Mouse (Mus musculus) liver, embryonic 14.5 days (tissue): Measurements from ENCODE around the gene Cacna1d.

ENCODE experiments used
- CTCF ChIP-seq: IDR thresholded peaks from 2 replicates; pipeline ENCODE4 v1.5.1; 2016; ENCODE audit warnings: antibody characterized with exemption, low read depth, control low read depth
- EP300 ChIP-seq: IDR thresholded peaks from 2 replicates; pipeline ENCODE4 v1.6.1; 2016; ENCODE audit warnings: antibody characterized with exemption, low read depth

- TF ChIP-seq EP300, result no peak
- TF ChIP-seq CTCF, result no peak
These were observed 293.1 kb downstream of the Cacna1d start for GRCm38 (mm10) chr14:30198116-30198515.
